Mouse (Mus musculus) neural tube, embryonic 14.5 days (tissue): ENCODE results near the gene Rpl13. TPM values are rescaled to one million over a fixed set of nuclear protein-coding genes. Genes with fewer than 3 reads are reported as not detected.

ENCODE experiments used
- ATAC-seq: fragments of 200-750 bp; cut with Nextera tagmentation; 2 replicates; pipeline ENCODE4 v1.8.0; 2017; ENCODE audit warnings: low read depth, mild to moderate bottlenecking, moderate TSS enrichment, moderate library complexity
- H3K27ac ChIP-seq: fragments of 300-500 bp; sonication (generic); 2 replicates; pipeline ENCODE4 v1.5.1; 2014; ENCODE audit warnings: low read depth, mild to moderate bottlenecking, control low read depth, low read length, moderate library complexity, mixed read lengths
- H3K27me3 ChIP-seq: fragments of 300-500 bp; sonication (generic); 2 replicates; pipeline ENCODE4 v1.6.1; 2014; ENCODE audit warnings: low read length; ENCODE audit not compliant: control insufficient read depth, insufficient read depth
- H3K36me3 ChIP-seq: fragments of 300-500 bp; sonication (generic); 2 replicates; pipeline ENCODE4 v1.6.1; 2014; ENCODE audit warnings: low read length, mixed read lengths; ENCODE audit not compliant: control insufficient read depth, insufficient read depth
- H3K4me1 ChIP-seq: fragments of 300-500 bp; sonication (generic); 2 replicates; pipeline ENCODE4 v1.6.1; 2014; ENCODE audit warnings: low read length; ENCODE audit not compliant: control insufficient read depth, insufficient read depth
- H3K4me2 ChIP-seq: fragments of 300-500 bp; sonication (generic); 2 replicates; pipeline ENCODE4 v1.6.1; 2014; ENCODE audit warnings: mild to moderate bottlenecking, low read depth, low read length, control low read depth
- H3K4me3 ChIP-seq: fragments of 300-500 bp; sonication (generic); 2 replicates; pipeline ENCODE4 v1.5.1; 2014; ENCODE audit warnings: low read depth, low read length, control low read depth, mixed read lengths
- H3K9ac ChIP-seq: fragments of 300-500 bp; sonication (generic); replicated peaks from 2 replicates; pipeline ENCODE4 v1.6.1; 2014; ENCODE audit warnings: low read depth, mild to moderate bottlenecking, control low read depth, low read length, mixed read lengths
- H3K9me3 ChIP-seq: fragments of 300-500 bp; sonication (generic); 2 replicates; pipeline ENCODE4 v1.6.1; 2016; ENCODE audit warnings: low read length; ENCODE audit not compliant: control insufficient read depth
- WGBS: fragments of 180-500 bp; shearing (Covaris S2); extraction: QIAGEN DNeasy Blood & Tissue Kit; methylation state at CpG from one replicate; pipeline ENCODE4 v1.1.7; 2014; 5-methylcytosine and 5-hydroxymethylcytosine counted together
- polyA plus RNA-seq: library from polyadenylated mRNA; unstranded; fragments of >200 nt; fragmentation: Nextera tagmentation; extraction: Ambion mirVana; gene quantifications from 2 replicates; pipeline ENCODE4 v1.2.1, GENCODE M21; 2014

The Rpl13 gene
- 775 and 913 TPM in 2 replicates for polyA plus RNA-seq

DNA sequence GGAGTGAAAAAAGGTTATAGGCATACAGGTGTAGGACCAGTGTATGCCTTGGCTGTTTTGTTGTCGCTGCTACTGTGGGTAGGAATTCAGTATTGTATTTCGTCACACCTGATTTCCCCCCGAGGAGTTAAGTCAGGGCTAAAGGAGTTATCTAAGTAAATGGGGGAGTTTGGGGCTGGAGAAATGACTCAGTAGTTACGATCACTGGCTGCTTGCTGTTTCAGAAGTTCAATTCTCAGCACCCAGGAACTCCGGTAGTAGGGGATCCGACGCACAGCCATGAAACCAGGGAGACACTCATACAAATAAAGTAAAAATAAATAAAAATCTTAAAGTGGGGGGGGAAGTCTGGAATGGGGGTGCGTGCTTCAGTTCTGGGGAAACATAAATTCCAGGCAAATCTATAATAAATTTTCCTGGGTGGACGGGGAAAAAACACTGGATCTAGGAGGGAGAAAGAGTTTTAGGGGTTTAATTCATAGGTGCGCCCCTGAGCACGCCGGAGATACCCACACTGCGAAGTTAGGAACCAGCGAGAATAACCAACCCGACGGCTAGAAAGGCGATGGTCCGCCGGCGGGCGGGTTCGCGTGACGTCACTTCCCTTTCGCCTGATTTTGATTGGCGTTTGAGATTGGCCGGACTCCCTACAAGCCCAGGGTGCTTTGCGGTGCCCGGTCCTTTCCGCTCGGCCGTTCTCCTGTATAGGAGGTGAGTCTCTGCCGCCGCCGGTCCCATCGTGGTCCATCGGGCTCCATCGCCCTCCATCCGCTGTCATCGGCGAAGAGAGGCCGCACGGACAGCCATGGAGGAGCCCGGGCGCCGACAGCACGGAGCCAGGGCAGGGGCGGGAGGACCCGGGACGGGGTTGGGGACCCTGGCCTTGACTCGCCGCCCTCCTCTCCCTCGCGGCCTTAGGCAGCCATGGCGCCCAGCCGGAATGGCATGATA, at the start of gene Rpl13:
Gene Rpl13, plus strand, starts transcription at position 616 of the 951 bp plus-strand sequence.
- peak; percentile 96 for ATAC-seq
- Histone ChIP-seq H3K9me3 (no peaks in the 10 kb centered on the region), H3K4me2 (peak within 1 kb of the TSS; percentile 87), H3K9ac (peak within 1 kb of the TSS; percentile 92), H3K27ac (peak within 1 kb of the TSS; percentile 95), H3K4me1 (peaks cover 11% of the 10 kb centered on the region), H3K4me3 (peak within 1 kb of the TSS; percentile 88), H3K27me3 (no peaks in the 10 kb centered on the region), H3K36me3 (peaks cover 36% of the 10 kb centered on the region)
- WGBS, result 2% methylated on average over 56 of the region's 56 CpGs

DNA sequence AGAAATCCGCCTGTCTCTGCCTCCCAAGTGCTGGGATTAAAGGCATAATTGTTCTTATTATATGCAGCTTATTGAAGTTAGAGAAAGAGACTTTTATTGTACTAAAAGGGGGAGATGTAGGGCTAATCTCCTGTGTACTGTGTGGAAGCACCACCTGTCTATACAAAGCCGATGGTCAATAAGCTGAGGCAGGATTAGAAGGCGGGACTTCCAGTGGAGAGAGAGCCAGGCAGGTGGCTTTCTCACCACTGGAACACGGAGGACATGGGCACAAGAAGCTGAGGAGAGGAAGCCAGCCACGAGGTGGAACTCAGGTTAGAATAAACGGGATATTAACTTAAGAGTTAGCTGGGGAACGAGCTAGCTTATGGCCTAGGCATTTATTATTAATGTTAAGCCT, 39.4 kb upstream of the Rpl13 start, which contains the start of gene Spg7:
Gene Spg7, plus strand, starts transcription at position 222 of the 400 bp plus-strand sequence.
- Histone ChIP-seq H3K36me3 (no peaks in the 10 kb centered on the region), H3K9me3 (no peaks in the 10 kb centered on the region), H3K9ac (no peak within 1 kb of the TSS), H3K4me2 (no peak within 1 kb of the TSS), H3K27me3 (no peaks in the 10 kb centered on the region), H3K27ac (no peak within 1 kb of the TSS), H3K4me3 (no peak within 1 kb of the TSS), H3K4me1 (peaks cover 22% of the 10 kb centered on the region)
- ATAC-seq, result no peak
- 79% methylated on average over 7 of the region's 7 CpGs for WGBS

DNA sequence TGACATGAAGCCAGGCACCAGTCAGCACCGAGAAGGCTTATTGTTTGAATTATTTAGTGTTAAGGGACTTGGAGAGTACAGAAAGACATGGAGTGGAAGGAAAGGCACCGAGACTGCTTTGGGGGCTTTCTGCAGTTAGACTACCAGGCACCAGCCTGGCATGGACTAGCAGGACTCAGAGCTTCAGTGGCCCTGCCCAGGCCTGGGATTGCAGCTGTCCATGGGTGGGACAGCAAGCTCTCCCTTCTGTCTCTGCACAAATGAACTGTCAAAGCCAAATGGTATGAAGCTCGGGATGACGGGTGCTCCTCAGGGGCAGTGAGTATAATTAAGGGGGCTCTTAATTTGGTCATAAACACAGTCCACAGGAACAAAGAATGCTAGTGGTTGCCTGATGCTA, 38.1 kb upstream of the Rpl13 start:
- Histone ChIP-seq H3K4me3 (peak overlapping the region; percentile 89; the same call in 1 of the 2 replicates), H3K4me1 (peaks cover 22% of the 10 kb centered on the region), H3K9ac (peak overlapping the region; percentile 89; the same call in 1 of the 2 replicates), H3K27ac (peak overlapping the region; percentile 84; the same call in 1 of the 2 replicates), H3K27me3 (no peaks in the 10 kb centered on the region), H3K4me2 (peak overlapping the region; percentile 85), H3K36me3 (no peaks in the 10 kb centered on the region), H3K9me3 (no peaks in the 10 kb centered on the region)
- 43% methylated on average over 4 of the region's 4 CpGs for WGBS
- no peak for ATAC-seq

DNA sequence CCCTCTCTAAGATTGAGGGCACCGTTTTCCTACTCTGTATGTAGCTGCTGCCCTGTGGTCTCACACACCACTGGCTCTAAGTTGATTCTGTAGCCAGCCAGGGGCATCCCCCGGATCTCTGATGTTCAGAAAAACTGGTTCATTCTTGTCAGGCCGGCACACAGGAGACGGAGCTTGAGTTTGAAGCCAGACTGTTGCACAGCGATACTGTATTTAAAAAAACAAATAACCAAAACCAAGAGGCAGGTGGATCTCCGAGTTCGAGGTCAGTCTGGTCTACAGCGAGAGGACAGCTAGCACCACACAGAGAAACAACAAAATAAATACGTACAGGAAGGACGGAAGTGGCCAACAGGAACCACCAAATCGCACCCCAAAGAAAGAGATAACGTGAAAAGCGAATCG, 37.3 kb upstream of the Rpl13 start:
- no peaks in the 10 kb centered on the region for H3K36me3 ChIP-seq
- no peaks in the 10 kb centered on the region for H3K27me3 ChIP-seq
- ATAC-seq, result peak; percentile 48
- peak overlapping the region; percentile 85 for H3K4me2 ChIP-seq
- peak overlapping the region; percentile 89 for H3K9ac ChIP-seq
- H3K27ac ChIP-seq, result peak overlapping the region; percentile 84
- no peaks in the 10 kb centered on the region for H3K9me3 ChIP-seq
- H3K4me3 ChIP-seq, result peak overlapping the region; percentile 89
- H3K4me1 ChIP-seq, result peaks cover 22% of the 10 kb centered on the region
- 1% methylated on average over 14 of the region's 14 CpGs for WGBS

DNA sequence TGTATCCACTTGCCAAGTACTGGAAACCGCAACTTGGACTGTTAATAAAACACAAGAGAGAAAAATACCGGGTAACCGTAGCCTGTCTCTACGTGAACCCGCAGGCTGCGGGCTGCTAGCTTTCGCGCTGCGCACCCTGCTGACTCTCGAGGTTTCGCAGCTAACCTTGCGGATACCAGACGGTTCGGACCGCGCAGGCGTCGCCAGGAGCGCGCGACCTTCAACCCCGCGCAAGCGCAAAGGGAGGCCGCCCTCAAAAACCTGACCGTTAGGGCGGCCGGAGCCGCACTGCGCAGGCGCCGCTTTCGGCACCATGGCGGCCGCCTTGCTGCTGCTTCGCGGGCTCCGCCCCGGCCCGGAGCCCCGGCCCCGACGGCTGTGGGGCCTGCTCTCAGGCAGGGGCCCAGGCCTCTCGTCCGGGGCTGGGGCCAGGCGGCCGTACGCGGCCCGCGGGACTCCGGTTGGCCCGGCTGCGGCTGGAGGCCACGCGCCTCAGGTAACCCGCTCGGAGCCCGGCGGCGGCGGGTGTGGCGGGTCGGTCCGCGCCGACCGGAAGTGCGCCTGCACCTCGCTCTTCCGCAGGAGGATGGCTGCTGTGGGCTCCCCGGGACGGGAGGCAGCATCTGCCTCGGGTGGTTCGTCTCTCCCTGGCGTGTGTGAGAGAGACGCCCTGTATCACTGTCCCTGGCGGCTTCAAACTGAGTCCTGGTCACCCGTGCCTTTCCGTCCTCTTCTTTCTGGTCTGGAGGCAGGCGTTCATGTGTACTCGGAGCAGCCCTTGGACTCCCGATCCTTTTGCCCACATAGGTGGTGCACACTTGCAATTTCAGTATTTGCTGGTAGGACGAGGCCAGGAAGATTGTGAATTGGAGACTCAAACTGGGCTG, 36.7 kb upstream of the Rpl13 start:
- peak; percentile 97 for ATAC-seq
- under 1% methylated on average over 83 of the region's 84 CpGs for WGBS

DNA sequence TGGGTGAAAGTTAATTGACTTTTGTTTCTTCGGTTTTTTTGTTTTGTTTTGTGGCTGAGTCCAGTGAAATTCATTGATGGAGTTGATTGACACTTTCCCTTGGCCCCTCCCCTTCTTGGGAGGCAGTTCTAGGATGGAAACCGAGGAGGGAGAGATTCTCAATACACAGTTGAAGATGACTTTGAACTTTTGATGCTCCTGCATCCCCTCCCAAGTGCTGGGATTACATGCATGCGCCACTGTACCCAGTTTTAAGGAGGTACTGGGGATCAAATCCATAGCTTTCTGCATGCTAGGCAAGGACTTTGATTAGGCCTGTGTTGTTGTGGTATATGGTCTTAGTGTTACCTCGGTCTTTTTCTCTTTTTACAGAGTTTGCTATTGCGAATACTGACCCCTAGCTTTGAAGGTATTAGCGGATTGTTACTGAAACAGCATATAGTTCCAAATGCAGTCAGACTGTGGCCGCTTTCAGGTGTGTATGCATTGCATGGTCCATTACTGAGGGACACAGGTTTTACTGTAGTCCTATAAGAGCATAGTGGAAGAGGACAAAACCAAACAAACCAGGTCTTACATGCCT, 36.0 kb upstream of the Rpl13 start:
- no peaks in the 10 kb centered on the region for H3K9me3 ChIP-seq
- H3K27ac ChIP-seq, result peak overlapping the region; percentile 84
- H3K4me3 ChIP-seq, result peak overlapping the region; percentile 89
- peak overlapping the region; percentile 89 for H3K9ac ChIP-seq
- H3K4me1 ChIP-seq, result peaks cover 22% of the 10 kb centered on the region
- H3K4me2 ChIP-seq, result peak overlapping the region; percentile 85
- no peak for ATAC-seq
- no peaks in the 10 kb centered on the region for H3K27me3 ChIP-seq
- no peaks in the 10 kb centered on the region for H3K36me3 ChIP-seq
- 40% methylated on average over 7 of the region's 7 CpGs for WGBS

More for the DNA sequence above, 36.7 kb upstream of the Rpl13 start:
- Histone ChIP-seq H3K9me3 (no peaks in the 10 kb centered on the region), H3K4me3 (peak overlapping the region; percentile 89), H3K4me2 (peak overlapping the region; percentile 85), H3K27ac (peak overlapping the region; percentile 84), H3K36me3 (no peaks in the 10 kb centered on the region), H3K4me1 (peaks cover 22% of the 10 kb centered on the region), H3K9ac (peak overlapping the region; percentile 89), H3K27me3 (no peaks in the 10 kb centered on the region)

DNA sequence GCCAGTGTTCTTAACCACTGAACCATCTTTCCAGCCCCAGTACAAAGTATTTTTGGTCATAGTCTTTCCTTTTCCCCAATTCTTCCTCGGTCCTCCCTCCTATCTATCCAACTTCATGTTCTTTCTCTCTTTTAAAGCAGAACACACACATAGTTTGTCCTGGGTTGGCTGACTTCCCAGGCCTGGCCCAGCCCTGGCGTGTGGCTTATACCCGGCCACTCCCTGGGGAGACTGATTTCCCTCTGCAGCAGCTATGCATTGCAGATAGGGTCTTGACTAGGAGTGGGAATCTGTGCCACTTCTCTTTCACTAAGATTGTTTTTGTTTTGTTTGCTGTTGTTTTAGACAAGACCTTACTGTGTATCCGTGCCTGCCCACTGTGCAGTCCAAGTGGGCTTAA, 31.0 kb upstream of the Rpl13 start:
- peaks cover 22% of the 10 kb centered on the region for H3K36me3 ChIP-seq
- H3K4me2 ChIP-seq, result no peak overlapping the region
- H3K27ac ChIP-seq, result no peak overlapping the region
- WGBS, result 77% methylated on average over 4 of the region's 4 CpGs
- H3K9ac ChIP-seq, result no peak overlapping the region
- H3K4me3 ChIP-seq, result no peak overlapping the region
- H3K27me3 ChIP-seq, result no peaks in the 10 kb centered on the region
- H3K4me1 ChIP-seq, result peaks cover 9% of the 10 kb centered on the region
- ATAC-seq, result no peak
- H3K9me3 ChIP-seq, result no peaks in the 10 kb centered on the region

DNA sequence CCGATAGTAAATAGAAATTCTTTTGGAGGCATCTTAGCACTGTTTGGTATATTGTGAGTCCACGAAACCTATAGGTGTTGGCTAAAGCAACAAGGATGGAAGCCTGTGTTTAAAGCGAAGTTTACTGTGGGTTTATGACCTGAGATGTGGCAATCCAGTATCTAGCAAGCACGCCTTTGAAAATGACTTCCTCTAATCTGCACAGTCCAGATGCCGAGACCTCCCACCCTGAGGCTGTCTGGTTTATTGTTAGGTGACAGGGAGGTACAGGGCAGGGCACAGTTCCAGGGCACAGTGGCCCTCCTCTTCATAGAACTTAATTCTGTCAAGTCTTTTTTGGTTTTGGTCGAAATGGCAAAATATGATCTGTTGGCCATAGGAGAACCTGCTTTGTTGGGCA, 24.9 kb upstream of the Rpl13 start:
- no peak overlapping the region for H3K4me2 ChIP-seq
- no peaks in the 10 kb centered on the region for H3K9me3 ChIP-seq
- no peaks in the 10 kb centered on the region for H3K27me3 ChIP-seq
- no peak overlapping the region for H3K27ac ChIP-seq
- peaks cover 56% of the 10 kb centered on the region for H3K36me3 ChIP-seq
- ATAC-seq, result no peak
- H3K4me3 ChIP-seq, result no peak overlapping the region
- no peak overlapping the region for H3K9ac ChIP-seq
- 93% methylated on average over 6 of the region's 6 CpGs for WGBS
- no peaks in the 10 kb centered on the region for H3K4me1 ChIP-seq
